Mouse (Mus musculus): ENCODE data around the gene Tbr1. TPM values are rescaled to one million over a fixed set of nuclear protein-coding genes. Genes with fewer than 3 reads are reported as not detected.

Tbr1 gene
- polyA plus RNA-seq, 1 experiment = not detected

GRCm38 (mm10) chr2:61804841-61805540 is 2.3 kb downstream of the Tbr1 start:
- H3K4me1 ChIP-seq (ENCODE audit: control insufficient read depth, insufficient read depth, low read length) = no peaks in the 10 kb centered on the region
- no peak overlapping the region for H3K9ac ChIP-seq (ENCODE audit: low read depth, poor library complexity, severe bottlenecking)
- TF ChIP-seq CTCF (IDR thresholded peaks at IDR 0.05; ENCODE audit: low read depth, low read length) (no peak), EP300 (IDR thresholded peaks at IDR 0.05; ENCODE audit: insufficient read depth, low read depth, low read length) (no peak), POLR2A (IDR thresholded peaks at IDR 0.05; ENCODE audit: insufficient read depth, low read length) (no peak)
- H3K27ac ChIP-seq (ENCODE audit: insufficient read depth, low read length) = no peak overlapping the region
- H3K27me3 ChIP-seq (ENCODE audit: control insufficient read depth, insufficient read depth, low read length, poor library complexity, severe bottlenecking) = peaks cover 14% of the 10 kb centered on the region
- no peaks in the 10 kb centered on the region for H3K9me3 ChIP-seq (replicated peaks; ENCODE audit: control insufficient read depth, insufficient read depth, low read length, poor library complexity, severe bottlenecking)
- H3K4me3 ChIP-seq (ENCODE audit: low read depth, low read length) = peak overlapping the region; percentile 52
- peaks cover under 1% of the 10 kb centered on the region; the same call in 1 of the 2 replicates for H3K36me3 ChIP-seq (ENCODE audit: control insufficient read depth, insufficient read depth, low read length, poor library complexity, severe bottlenecking)

GRCm38 (mm10) chr2:61805541-61806345 is 3.0 kb downstream of the Tbr1 start:
- H3K9ac ChIP-seq (ENCODE audit: low read depth, poor library complexity, severe bottlenecking) = no peak overlapping the region
- H3K27ac ChIP-seq (ENCODE audit: insufficient read depth, low read length) = no peak overlapping the region
- peaks cover 16% of the 10 kb centered on the region for H3K27me3 ChIP-seq (ENCODE audit: control insufficient read depth, insufficient read depth, low read length, poor library complexity, severe bottlenecking)
- TF ChIP-seq EP300 (IDR thresholded peaks at IDR 0.05; ENCODE audit: insufficient read depth, low read depth, low read length) (no peak), POLR2A (IDR thresholded peaks at IDR 0.05; ENCODE audit: insufficient read depth, low read length) (no peak), CTCF (IDR thresholded peaks at IDR 0.05; ENCODE audit: low read depth, low read length) (no peak)
- H3K9me3 ChIP-seq (replicated peaks; ENCODE audit: control insufficient read depth, insufficient read depth, low read length, poor library complexity, severe bottlenecking) = no peaks in the 10 kb centered on the region
- H3K36me3 ChIP-seq (ENCODE audit: control insufficient read depth, insufficient read depth, low read length, poor library complexity, severe bottlenecking) = no peaks in the 10 kb centered on the region
- H3K4me3 ChIP-seq (ENCODE audit: low read depth, low read length) = peak overlapping the region; percentile 52
- H3K4me1 ChIP-seq (ENCODE audit: control insufficient read depth, insufficient read depth, low read length) = no peaks in the 10 kb centered on the region

GRCm38 (mm10) chr2:61806346-61806825 is 3.7 kb downstream of the Tbr1 start:
- no peak for TF ChIP-seq CTCF (IDR thresholded peaks at IDR 0.05; ENCODE audit: low read depth, low read length)
- no peak for TF ChIP-seq POLR2A (IDR thresholded peaks at IDR 0.05; ENCODE audit: insufficient read depth, low read length)
- TF ChIP-seq EP300 (IDR thresholded peaks at IDR 0.05; ENCODE audit: insufficient read depth, low read depth, low read length) = no peak
- Histone ChIP-seq H3K27ac (ENCODE audit: insufficient read depth, low read length) (no peak overlapping the region), H3K9me3 (replicated peaks; ENCODE audit: control insufficient read depth, insufficient read depth, low read length, poor library complexity, severe bottlenecking) (no peaks in the 10 kb centered on the region), H3K4me3 (ENCODE audit: low read depth, low read length) (no peak overlapping the region), H3K36me3 (ENCODE audit: control insufficient read depth, insufficient read depth, low read length, poor library complexity, severe bottlenecking) (no peaks in the 10 kb centered on the region), H3K9ac (ENCODE audit: low read depth, poor library complexity, severe bottlenecking) (no peak overlapping the region), H3K4me1 (ENCODE audit: control insufficient read depth, insufficient read depth, low read length) (no peaks in the 10 kb centered on the region), H3K27me3 (ENCODE audit: control insufficient read depth, insufficient read depth, low read length, poor library complexity, severe bottlenecking) (peaks cover 16% of the 10 kb centered on the region)

GRCm38 (mm10) chr2:61807151-61807550 is 4.4 kb downstream of the Tbr1 start:
- peak overlapping the region; percentile 25 for H3K4me3 ChIP-seq (ENCODE audit: low read depth, low read length)
- peaks cover 21% of the 10 kb centered on the region for H3K27me3 ChIP-seq (ENCODE audit: control insufficient read depth, insufficient read depth, low read length, poor library complexity, severe bottlenecking)
- no peak overlapping the region for H3K9ac ChIP-seq (ENCODE audit: low read depth, poor library complexity, severe bottlenecking)
- no peaks in the 10 kb centered on the region for H3K9me3 ChIP-seq (replicated peaks; ENCODE audit: control insufficient read depth, insufficient read depth, low read length, poor library complexity, severe bottlenecking)
- TF ChIP-seq CTCF (IDR thresholded peaks at IDR 0.05; ENCODE audit: low read depth, low read length) (no peak), EP300 (IDR thresholded peaks at IDR 0.05; ENCODE audit: insufficient read depth, low read depth, low read length) (no peak), POLR2A (IDR thresholded peaks at IDR 0.05; ENCODE audit: insufficient read depth, low read length) (no peak)
- H3K4me1 ChIP-seq (ENCODE audit: control insufficient read depth, insufficient read depth, low read length) = no peaks in the 10 kb centered on the region
- H3K36me3 ChIP-seq (ENCODE audit: control insufficient read depth, insufficient read depth, low read length, poor library complexity, severe bottlenecking) = no peaks in the 10 kb centered on the region
- H3K27ac ChIP-seq (ENCODE audit: insufficient read depth, low read length) = no peak overlapping the region

- TF ChIP-seq EP300 (IDR thresholded peaks at IDR 0.05; ENCODE audit: insufficient read depth, low read depth, low read length) = no peak
- TF ChIP-seq CTCF (IDR thresholded peaks at IDR 0.05; ENCODE audit: low read depth, low read length) = no peak
- no peak for TF ChIP-seq POLR2A (IDR thresholded peaks at IDR 0.05; ENCODE audit: insufficient read depth, low read length)
- H3K9me3 ChIP-seq (replicated peaks; ENCODE audit: control insufficient read depth, insufficient read depth, low read length, poor library complexity, severe bottlenecking) = no peaks in the 10 kb centered on the region
- no peaks in the 10 kb centered on the region for H3K4me1 ChIP-seq (ENCODE audit: control insufficient read depth, insufficient read depth, low read length)
- H3K27ac ChIP-seq (ENCODE audit: insufficient read depth, low read length) = no peak overlapping the region
- H3K9ac ChIP-seq (ENCODE audit: low read depth, poor library complexity, severe bottlenecking) = no peak overlapping the region
- no peaks in the 10 kb centered on the region for H3K36me3 ChIP-seq (ENCODE audit: control insufficient read depth, insufficient read depth, low read length, poor library complexity, severe bottlenecking)
- peaks cover 26% of the 10 kb centered on the region for H3K27me3 ChIP-seq (ENCODE audit: control insufficient read depth, insufficient read depth, low read length, poor library complexity, severe bottlenecking)
- no peak overlapping the region for H3K4me3 ChIP-seq (ENCODE audit: low read depth, low read length)
These were observed 5.1 kb downstream of the Tbr1 start for GRCm38 (mm10) chr2:61807781-61808180.
